Mouse (Mus musculus) adipose tissue, adult 10 weeks (tissue): ENCODE data around the gene Cdh1. TPM values are rescaled to one million over a fixed set of nuclear protein-coding genes. Genes with fewer than 3 reads are reported as not detected.

ENCODE experiments used
- polyA plus RNA-seq: library from polyadenylated mRNA; stranded (reverse); fragments of 350-450 nt; fragmentation: Illumina TruSeq; extraction: RNeasy Lipid Tissue Mini Kit (QIAGEN cat#74804); gene quantifications from one replicate; pipeline ENCODE4 v1.2.3, GENCODE M21; 2014; ENCODE audit warnings: low read depth, low replicate concordance

Cdh1 gene
- polyA plus RNA-seq: 65.4 TPM

GRCm38 (mm10) chr8:106603131-106603819, at the start of gene Cdh1:
Cdh1 (plus strand) TSS chr8:106603351.

GRCm38 (mm10) chr8:106573168-106573567, 30.0 kb upstream of the Cdh1 start, which contains the start of gene Gm10073:
Gm10073 (minus strand) TSS chr8:106573461.

GRCm38 (mm10) chr8:106682971-106683668, 80.0 kb downstream of the Cdh1 start, which contains the start of gene Tango6:
Tango6 (plus strand) TSS chr8:106683068.

Other genes with a start within 250 kb of the Cdh1 start
- gene Zfp90, start 188.0 kb upstream of the Cdh1 start, polyA plus RNA-seq: 7.9 TPM
- not detected for gene 6030452D12Rik, start 102.8 kb upstream of the Cdh1 start, polyA plus RNA-seq
- 26.5 TPM for gene Cdh3, start 92.5 kb upstream of the Cdh1 start, polyA plus RNA-seq
- gene Gm10073, start 29.9 kb upstream of the Cdh1 start, polyA plus RNA-seq: 7.3 TPM
- gene Tango6, start 79.7 kb downstream of the Cdh1 start, polyA plus RNA-seq: 4.3 TPM